Mouse (Mus musculus): ENCODE measurements around the gene Alkbh3. TPM values are rescaled to one million over a fixed set of nuclear protein-coding genes. Genes with fewer than 3 reads are reported as not detected.

Gene Alkbh3
- polyA plus RNA-seq (2014; fragmentation: Illumina TruSeq; extraction: RNeasy Lipid Tissue Mini Kit (QIAGEN cat#74804); ENCODE audit: low replicate concordance), result 14.2 TPM

GRCm38 (mm10) chr2:94010335-94011291 lies at the start of gene Alkbh3:
Alkbh3 (minus strand) TSS chr2:94010807.

DNA sequence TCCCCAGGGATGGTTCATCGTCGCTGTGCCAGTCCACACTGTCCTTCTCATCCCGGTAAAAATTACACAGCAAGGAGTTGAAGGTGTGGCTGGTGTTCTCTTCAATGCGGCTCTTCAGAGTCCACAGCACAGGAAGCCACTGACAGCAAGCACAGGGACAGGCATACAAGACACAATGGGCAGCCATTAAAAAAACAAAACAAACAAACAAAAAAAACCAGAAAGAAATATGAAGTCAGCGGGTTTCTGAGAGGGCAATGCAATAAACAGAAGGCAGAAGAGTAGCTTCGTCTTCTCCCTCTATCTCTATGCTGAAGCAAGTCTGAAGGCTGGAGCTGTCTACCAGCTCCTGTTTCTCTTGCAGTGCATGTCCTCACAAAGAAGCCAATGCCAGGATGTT lies 14.4 kb downstream of the Alkbh3 start, which contains the start of gene Gm27027:
Gm27027 (minus strand) TSS at position 101 of the 400 bp plus-strand sequence.

GRCm38 (mm10) chr2:93956908-93957784 lies 53.5 kb downstream of the Alkbh3 start, which contains the start of gene Gm13889:
Gm13889 (minus strand) TSS chr2:93957201.

Other genes starting within 250 kb of the Alkbh3 start
- 13.8 TPM for gene Ext2, start 188.2 kb downstream of the Alkbh3 start, polyA plus RNA-seq (2014; fragmentation: Illumina TruSeq; extraction: RNeasy Lipid Tissue Mini Kit (QIAGEN cat#74804); ENCODE audit: low replicate concordance)
- gene Accs, start 160.9 kb downstream of the Alkbh3 start, polyA plus RNA-seq (2014; fragmentation: Illumina TruSeq; extraction: RNeasy Lipid Tissue Mini Kit (QIAGEN cat#74804); ENCODE audit: low replicate concordance), result 2.0 TPM
- gene Accsl, start 141.7 kb downstream of the Alkbh3 start, polyA plus RNA-seq (2014; fragmentation: Illumina TruSeq; extraction: RNeasy Lipid Tissue Mini Kit (QIAGEN cat#74804); ENCODE audit: low replicate concordance), result not detected
- 0.48 TPM for gene Gm13889, start 53.6 kb downstream of the Alkbh3 start, polyA plus RNA-seq (2014; fragmentation: Illumina TruSeq; extraction: RNeasy Lipid Tissue Mini Kit (QIAGEN cat#74804); ENCODE audit: low replicate concordance)
- gene Gm27027, start 14.5 kb downstream of the Alkbh3 start, polyA plus RNA-seq (2014; fragmentation: Illumina TruSeq; extraction: RNeasy Lipid Tissue Mini Kit (QIAGEN cat#74804); ENCODE audit: low replicate concordance), result not detected
- gene Hsd17b12, start 147.2 kb upstream of the Alkbh3 start, polyA plus RNA-seq (2014; fragmentation: Illumina TruSeq; extraction: RNeasy Lipid Tissue Mini Kit (QIAGEN cat#74804); ENCODE audit: low replicate concordance), result 265 TPM

All from small intestine, adult 10 weeks (tissue).